Mouse (Mus musculus) MN1 (cell line): ENCODE results near the gene Cbwd1.
A peak's percentile ranks its signal among the peaks of the same experiment; 100 is the strongest.
"Not testable (repeated sequence)": the region's sequence is repeated elsewhere in the genome, so short reads cannot be mapped to it uniquely, and the experiment has no call there.

Experiments used
- DNase-seq: peaks from one replicate; pipeline ENCODE4 v3.0.0-alpha.2; 2016; ENCODE audit warnings: low spot score

Cbwd1 gene

DNA sequence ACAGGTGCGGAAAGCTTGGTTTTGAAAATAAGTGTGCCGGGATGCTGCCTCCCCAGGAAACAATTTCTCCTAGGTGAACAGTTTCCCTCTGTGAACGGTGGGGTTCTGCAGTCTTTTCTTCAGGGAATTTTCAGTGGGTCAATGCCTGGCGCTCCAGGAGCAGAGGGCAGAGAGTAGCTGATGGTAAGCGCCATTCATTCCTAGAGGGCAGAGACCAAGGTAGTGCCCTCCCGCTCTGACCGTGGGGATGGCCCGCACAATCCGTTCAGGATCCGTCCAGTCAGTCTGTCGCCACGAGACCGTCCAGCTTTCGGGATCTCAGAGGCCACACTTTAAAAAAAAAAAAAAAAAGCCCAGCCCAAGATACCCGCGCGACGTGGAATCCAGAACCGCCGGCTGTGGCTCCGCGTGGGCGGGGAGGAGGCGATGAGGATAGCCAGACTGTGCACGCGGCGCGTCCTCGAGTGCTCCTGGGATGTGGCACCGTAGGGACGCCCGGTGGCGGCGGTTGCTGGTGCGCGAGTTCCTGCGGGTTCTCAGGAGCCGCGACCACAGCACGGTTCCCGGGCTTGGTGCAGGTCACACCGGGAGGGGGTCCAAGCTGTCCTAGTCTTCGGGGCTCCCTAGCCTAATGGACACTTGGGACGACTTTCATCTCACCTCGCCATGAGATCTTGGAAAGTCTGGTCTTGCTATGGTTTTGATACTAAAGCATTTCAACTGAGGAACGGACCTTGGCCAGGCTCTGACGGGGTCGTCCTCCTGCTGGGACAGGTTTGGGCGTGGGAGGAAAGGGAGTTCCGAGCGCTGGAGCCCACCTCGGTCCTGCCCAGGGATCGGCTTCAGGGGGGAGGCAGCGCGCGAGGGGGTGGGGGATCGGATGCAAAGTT is 64.2 kb downstream of the Cbwd1 start:
- DNase-seq, result no peak

DNA sequence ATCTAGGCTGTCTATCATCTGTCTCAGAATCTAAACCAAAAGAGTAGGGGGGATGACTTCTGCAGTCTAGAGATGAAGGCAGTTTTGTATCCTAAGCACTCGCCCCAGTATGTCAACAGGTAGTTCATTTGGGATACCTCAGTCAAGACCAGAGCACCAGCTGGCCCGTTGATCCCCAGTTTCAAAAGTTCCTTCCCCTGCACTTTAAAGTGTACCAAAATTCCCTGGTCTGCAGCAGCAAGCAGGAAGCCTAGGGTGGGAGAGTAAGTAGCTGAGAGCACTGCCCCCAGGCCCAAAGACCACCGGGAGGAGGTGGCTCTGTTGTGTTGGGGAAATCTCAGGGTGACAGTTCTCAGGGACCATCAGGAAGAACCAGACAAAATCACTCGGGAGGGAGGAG is 64.9 kb downstream of the Cbwd1 start:
- DNase-seq, result no peak

DNA sequence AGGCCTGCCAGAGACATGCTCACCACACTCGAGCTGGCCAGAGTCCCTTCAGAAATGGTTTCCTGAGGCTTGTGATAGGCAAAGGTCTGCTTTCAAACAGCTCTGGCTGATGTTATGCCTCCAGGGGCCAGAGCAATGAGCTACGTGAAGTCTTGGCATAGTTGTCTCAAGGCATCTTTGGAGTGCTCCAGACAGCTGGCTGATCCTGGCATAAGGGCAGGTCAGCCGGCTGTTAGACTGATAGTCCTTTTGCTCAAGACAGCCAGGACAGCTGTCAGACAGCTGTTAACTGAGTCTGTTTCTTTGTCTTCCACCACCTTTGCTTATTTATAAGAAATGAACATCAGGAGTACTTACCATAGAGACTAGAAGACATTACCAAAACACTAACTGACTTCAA is 74.5 kb downstream of the Cbwd1 start:
- no peak for DNase-seq

DNA sequence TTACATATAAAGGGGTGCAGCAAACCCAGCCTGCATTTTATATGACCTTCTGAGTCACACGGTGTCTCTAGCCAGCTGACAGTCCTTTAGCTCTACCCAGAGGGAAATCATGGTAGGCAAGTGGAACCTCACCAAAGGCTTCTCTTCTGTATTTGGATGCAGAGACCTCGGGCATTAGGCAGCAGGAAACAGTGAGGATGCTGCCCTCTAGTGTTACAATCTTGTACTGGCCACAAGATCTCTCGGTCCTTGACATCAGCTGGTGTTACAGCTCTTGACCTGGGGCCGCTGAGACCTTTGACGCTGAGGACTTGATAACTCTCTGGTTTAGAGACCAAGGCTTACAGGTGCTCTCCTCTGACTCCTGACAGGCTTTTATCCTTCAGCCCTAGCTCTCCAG is 75.9 kb downstream of the Cbwd1 start:
- DNase-seq, result peak; percentile 29

DNA sequence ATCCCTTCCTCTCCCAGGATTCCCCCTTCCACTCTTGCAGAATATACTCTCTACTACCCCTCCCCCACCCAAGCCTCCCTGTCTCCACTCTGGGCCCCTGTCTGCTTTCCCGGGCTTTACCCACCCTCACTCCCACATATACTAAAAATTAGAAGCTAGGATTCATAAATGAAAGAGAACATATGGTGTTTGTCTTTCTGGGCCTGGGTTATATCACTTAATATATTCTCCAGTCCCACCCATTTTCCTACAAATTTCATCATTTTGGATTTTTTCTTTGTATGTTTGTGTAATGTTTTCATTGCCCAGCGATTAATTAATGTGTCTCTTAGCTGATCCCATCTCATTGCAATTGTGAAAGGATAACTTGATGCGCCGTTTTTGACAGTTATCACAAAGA is 80.2 kb downstream of the Cbwd1 start:
- DNase-seq, result no peak

DNA sequence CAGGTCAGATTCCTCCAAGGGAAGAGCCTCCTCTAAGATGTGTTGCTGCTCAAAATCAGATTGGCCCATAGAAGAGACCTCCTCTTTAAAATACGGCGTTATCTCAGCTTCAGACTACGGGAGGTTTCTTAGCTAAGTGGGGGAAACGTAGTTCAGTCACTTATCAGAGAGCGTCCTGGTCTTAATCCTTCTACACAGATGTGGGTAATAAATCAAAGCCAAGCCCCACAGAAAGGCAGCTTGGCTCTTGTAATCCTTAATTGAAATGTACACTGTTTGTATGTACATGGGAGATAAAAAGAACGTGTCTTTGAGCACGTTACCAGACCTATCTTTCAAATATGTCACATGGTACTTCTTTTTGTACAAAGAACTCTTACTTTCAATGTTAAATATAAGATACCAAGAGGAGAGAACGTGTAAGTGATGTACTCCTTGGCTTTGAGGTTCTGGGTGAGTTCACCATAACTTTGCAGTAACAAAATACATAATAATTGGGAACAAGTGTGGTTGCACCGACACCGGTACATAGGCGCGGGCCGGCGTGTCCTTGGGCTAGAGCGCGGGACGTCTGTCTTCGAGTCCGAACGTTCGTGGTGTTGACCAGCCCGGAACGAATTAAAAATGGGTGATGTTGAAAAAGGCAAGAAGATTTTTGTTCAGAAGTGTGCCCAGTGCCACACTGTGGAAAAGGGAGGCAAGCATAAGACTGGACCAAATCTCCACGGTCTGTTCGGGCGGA is 86.1 kb downstream of the Cbwd1 start, which contains the start of gene Gm10053:
TSS of gene Gm10053 (plus strand) at position 558 of the 742 bp plus-strand sequence.
- DNase-seq, result not testable (repeated sequence)

DNA sequence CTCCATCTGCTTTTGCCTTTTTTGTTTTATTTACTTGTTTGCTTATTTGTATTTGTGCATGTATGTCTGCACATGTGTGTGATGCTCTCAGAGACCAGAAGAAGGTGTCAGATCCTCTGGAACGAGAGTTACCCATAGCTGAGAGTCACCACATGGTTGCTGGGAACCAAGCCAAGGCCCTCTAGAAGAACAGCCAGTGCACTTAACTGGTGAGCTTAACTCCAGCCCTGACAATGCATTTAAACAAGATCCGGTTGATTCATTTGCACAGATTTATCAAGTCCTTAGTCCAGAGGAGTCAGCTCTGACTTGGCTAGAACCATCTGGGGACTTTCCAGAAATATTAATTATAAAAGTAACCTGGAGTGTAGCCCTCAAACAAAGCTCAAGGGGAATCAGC is 87.5 kb downstream of the Cbwd1 start:
- DNase-seq, result no peak

DNA sequence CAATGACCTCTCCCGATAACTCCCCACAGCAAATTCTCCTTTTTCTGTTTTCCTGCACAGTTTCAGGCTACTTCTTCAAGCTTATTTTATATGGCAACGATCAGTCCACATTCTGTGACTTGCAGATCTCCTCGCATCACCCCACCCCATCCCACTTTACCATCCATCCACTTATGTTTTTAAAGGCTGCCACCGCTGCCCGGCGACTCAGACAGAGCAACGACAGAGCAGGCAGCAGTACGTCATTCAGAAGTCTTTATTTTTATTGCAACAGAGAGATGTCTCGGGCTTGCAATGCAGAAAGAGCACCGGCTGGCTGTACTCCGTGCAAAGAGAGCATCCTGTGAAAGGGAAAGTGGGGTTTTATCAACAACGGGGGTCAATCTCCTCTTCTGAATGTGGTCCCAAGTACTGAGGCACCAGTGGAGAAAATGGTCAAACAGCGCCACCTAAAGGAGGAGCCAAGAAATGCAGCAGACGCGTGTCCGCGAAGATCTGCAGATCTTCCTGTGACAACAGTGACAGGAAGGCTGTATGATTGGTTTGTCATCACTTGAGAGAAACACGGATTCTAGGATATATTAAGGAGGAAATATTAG is 90.3 kb downstream of the Cbwd1 start:
- DNase-seq, result no peak
